Mouse (Mus musculus) midbrain, embryonic 11.5 days (tissue): ENCODE data around the gene Col4a4. TPM values are rescaled to one million over a fixed set of nuclear protein-coding genes. Genes with fewer than 3 reads are reported as not detected.

Source experiments
- ATAC-seq: fragments of 200-750 bp; cut with Nextera tagmentation; 2 replicates; pipeline ENCODE4 v1.8.0; 2017; ENCODE audit warnings: moderate TSS enrichment, moderate library complexity; ENCODE audit not compliant: low FRiP score
- DNase-seq: peaks from one replicate; pipeline ENCODE4 v3.0.0; 2015; ENCODE audit warnings: low spot score; ENCODE audit errors: missing footprints
- H3K27ac ChIP-seq: fragments of 300-500 bp; sonication (generic); 2 replicates; pipeline ENCODE4 v1.5.1; 2014; ENCODE audit warnings: low read depth, low read length
- H3K27me3 ChIP-seq: fragments of 300-500 bp; sonication (generic); 2 replicates; pipeline ENCODE4 v1.6.1; 2014; ENCODE audit warnings: mild to moderate bottlenecking, low read length, moderate library complexity, mixed read lengths; ENCODE audit not compliant: control insufficient read depth, insufficient read depth
- H3K36me3 ChIP-seq: fragments of 300-500 bp; sonication (generic); 2 replicates; pipeline ENCODE4 v1.6.1; 2014; ENCODE audit warnings: mild to moderate bottlenecking, low read length, moderate library complexity, mixed read lengths; ENCODE audit not compliant: control insufficient read depth, insufficient read depth
- H3K4me1 ChIP-seq: fragments of 300-500 bp; sonication (generic); 2 replicates; pipeline ENCODE4 v1.6.1; 2014; ENCODE audit warnings: low read length; ENCODE audit not compliant: control insufficient read depth, insufficient read depth
- H3K4me2 ChIP-seq: fragments of 300-500 bp; sonication (generic); 2 replicates; pipeline ENCODE4 v1.6.1; 2014; ENCODE audit warnings: mild to moderate bottlenecking, moderate library complexity
- H3K4me3 ChIP-seq: fragments of 300-500 bp; sonication (generic); 2 replicates; pipeline ENCODE4 v1.5.1; 2014; ENCODE audit warnings: low read depth, low read length
- H3K9ac ChIP-seq: fragments of 300-500 bp; sonication (generic); 2 replicates; pipeline ENCODE4 v1.6.1; 2014; ENCODE audit warnings: low read length
- H3K9me3 ChIP-seq: fragments of 300-500 bp; sonication (generic); 2 replicates; pipeline ENCODE4 v1.6.1; 2016; ENCODE audit warnings: low read length; ENCODE audit not compliant: control insufficient read depth
- WGBS: fragments of 180-500 bp; shearing (Covaris S2); extraction: QIAGEN DNeasy Blood & Tissue Kit; methylation state at CpG from one replicate; pipeline ENCODE4 v1.1.7; 2014; 5-methylcytosine and 5-hydroxymethylcytosine counted together
- polyA plus RNA-seq: library from polyadenylated mRNA; unstranded; fragments of >200 nt; fragmentation: Nextera tagmentation; extraction: Ambion mirVana; gene quantifications from 2 replicates; pipeline ENCODE4 v1.2.1, GENCODE M21; 2014

The Col4a4 gene
- polyA plus RNA-seq, 1 experiment from 2014 or later, result 0.04 TPM

DNA sequence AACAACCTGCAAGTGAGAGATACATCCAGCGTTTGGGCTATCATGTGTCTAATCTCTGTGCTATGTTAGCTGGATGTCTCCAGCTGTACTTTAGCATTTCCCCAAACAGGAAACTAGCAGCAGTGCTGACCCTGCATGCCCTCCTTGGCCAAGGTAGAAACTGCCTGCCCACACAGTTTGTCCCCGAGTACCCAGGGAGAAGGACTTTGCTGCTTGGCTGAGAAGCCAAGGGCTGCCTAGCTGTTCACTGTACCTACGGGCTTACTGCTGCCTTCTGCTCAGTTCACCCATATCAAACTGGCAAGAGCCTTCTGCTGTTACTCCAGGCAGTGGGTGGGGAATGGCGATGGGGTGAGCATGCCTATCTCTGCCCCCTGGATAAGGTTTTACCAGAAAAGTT lies 3.6 kb upstream of the Col4a4 start:
- H3K4me2 ChIP-seq, result no peak overlapping the region
- H3K4me1 ChIP-seq, result peaks cover 6% of the 10 kb centered on the region; the same call in 1 of the 2 replicates
- DNase-seq (no peak), ATAC-seq (no peak)
- H3K4me3 ChIP-seq, result no peak overlapping the region
- no peaks in the 10 kb centered on the region for H3K9me3 ChIP-seq
- WGBS, result 81% methylated on average over 4 of the region's 4 CpGs
- no peak overlapping the region for H3K9ac ChIP-seq
- no peak overlapping the region for H3K27ac ChIP-seq
- peaks cover 5% of the 10 kb centered on the region for H3K27me3 ChIP-seq
- no peaks in the 10 kb centered on the region for H3K36me3 ChIP-seq

DNA sequence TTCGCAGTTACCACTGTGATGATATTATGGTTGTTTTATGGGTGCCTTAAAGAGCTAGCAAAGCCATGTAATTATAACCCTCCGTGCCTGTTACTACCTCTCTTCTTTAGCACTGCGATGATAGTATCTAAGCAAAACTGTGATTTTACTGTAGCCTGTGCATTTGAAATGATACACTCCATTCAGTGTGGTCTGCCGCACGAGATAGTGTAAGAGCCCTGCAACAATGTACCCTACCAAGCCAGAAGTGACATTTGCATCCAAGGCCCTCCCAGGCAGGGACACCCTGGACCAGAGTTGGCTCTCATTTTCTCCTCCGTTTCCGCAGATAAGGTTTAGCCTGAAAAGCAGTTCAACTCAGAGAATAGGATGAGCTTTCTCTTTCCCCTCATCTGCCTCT lies 668 bp downstream of the Col4a4 start:
- no peak for ATAC-seq
- no peak overlapping the region for H3K4me2 ChIP-seq
- H3K4me1 ChIP-seq, result peaks cover 6% of the 10 kb centered on the region; the same call in 1 of the 2 replicates
- no peak for DNase-seq
- no peaks in the 10 kb centered on the region for H3K9me3 ChIP-seq
- peaks cover 5% of the 10 kb centered on the region for H3K27me3 ChIP-seq
- no peaks in the 10 kb centered on the region for H3K36me3 ChIP-seq
- H3K27ac ChIP-seq, result no peak overlapping the region
- WGBS, result 76% methylated on average over 7 of the region's 7 CpGs
- no peak overlapping the region for H3K9ac ChIP-seq
- H3K4me3 ChIP-seq, result no peak overlapping the region; the same call in 1 of the 2 replicates

DNA sequence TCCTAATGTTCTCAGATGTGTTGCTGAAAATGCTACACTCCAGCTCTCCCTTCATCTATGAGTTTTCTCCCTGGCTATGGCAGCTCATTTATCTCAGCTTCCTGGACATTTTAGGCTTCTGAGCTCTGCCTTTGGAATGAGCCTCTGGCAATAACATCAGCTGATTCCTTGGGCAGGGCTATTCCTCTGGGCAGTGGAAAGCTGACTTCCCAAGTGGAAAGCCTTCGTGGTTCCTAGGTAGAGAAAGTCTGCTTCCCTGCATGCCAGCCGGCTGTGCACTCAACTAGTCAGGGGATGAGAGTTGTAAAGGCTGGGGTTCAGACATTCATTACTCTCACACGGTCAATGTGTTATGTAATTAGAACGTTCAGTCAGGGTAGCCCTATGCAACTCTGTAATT lies 8.3 kb downstream of the Col4a4 start:
- Histone ChIP-seq H3K9me3 (no peaks in the 10 kb centered on the region), H3K9ac (no peak overlapping the region), H3K36me3 (no peaks in the 10 kb centered on the region), H3K4me2 (no peak overlapping the region), H3K4me1 (no peaks in the 10 kb centered on the region), H3K4me3 (no peak overlapping the region), H3K27ac (no peak overlapping the region), H3K27me3 (no peaks in the 10 kb centered on the region)
- ATAC-seq (no peak), DNase-seq (no peak)
- WGBS, result 89% methylated on average over 4 of the region's 4 CpGs

DNA sequence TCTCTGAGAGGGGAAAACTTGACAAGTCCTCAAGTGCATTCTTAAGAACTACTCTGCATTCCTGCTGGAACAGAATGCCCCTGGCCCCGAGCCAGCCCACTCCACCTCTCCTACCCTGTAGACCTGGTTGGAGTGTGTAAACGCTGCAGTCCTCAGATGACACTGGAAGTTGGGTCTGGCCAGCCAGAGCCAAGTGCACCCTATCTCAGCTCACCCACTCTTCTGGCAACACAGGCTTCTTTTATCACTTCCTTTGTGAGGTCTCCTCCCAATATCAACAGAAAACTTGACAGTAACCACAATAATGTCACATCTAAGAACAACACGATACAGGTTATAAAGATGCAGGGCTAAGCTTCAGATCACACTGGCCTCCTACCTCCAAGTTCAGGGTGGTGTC lies 8.7 kb downstream of the Col4a4 start:
- WGBS, result 84% methylated on average over 3 of the region's 3 CpGs
- ATAC-seq, result no peak

DNA sequence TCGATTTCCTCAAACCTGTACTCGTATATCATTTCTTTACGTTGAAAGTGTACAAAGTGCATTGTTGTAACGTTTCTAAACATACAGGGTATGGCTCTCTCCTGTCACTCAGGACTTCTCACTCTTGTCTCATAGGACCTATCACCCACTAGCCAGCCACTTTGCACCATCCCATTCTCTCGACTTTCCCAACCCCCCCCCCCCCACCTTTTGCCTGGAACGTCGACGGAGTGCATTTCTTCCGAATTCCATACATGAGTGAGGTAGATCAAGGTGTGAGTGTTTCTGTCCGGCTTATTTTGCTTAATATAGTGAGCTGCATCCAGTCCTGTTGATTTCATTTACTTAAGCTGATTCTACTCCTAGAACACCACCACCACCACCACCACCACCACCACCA lies 9.3 kb downstream of the Col4a4 start:
- no peak overlapping the region for H3K4me3 ChIP-seq
- DNase-seq, result no peak
- no peak for ATAC-seq
- H3K9me3 ChIP-seq, result no peaks in the 10 kb centered on the region
- H3K36me3 ChIP-seq, result no peaks in the 10 kb centered on the region
- H3K27me3 ChIP-seq, result no peaks in the 10 kb centered on the region
- H3K4me2 ChIP-seq, result no peak overlapping the region
- 93% methylated on average over 10 of the region's 10 CpGs for WGBS
- H3K4me1 ChIP-seq, result no peaks in the 10 kb centered on the region
- no peak overlapping the region for H3K27ac ChIP-seq
- no peak overlapping the region for H3K9ac ChIP-seq

More for the DNA sequence above, 8.7 kb downstream of the Col4a4 start:
- no peak for DNase-seq
- H3K9me3 ChIP-seq, result no peaks in the 10 kb centered on the region
- H3K36me3 ChIP-seq, result no peaks in the 10 kb centered on the region
- no peak overlapping the region for H3K4me2 ChIP-seq
- H3K9ac ChIP-seq, result no peak overlapping the region
- H3K27ac ChIP-seq, result no peak overlapping the region
- no peak overlapping the region for H3K4me3 ChIP-seq
- H3K27me3 ChIP-seq, result no peaks in the 10 kb centered on the region
- H3K4me1 ChIP-seq, result no peaks in the 10 kb centered on the region

DNA sequence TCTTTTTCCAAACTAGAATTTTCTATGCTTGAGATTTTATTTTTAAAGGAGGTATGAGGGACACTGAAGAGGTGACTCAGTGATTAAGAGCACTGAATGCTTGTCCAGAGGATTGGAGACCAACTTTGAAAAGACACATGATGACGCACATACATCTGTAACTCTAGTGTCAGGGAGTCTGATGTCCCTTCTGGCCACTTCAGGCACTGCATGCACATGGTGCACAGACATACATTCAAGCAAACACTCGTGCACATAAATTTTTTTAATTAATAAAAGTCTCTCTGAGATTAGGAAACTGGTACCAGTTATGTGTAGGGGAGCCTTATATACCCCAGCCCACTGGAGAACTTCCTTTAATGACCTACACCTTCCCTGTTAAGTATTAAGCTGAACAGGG lies 10.5 kb downstream of the Col4a4 start:
- ATAC-seq (no peak), DNase-seq (no peak)
- H3K27me3 ChIP-seq, result no peaks in the 10 kb centered on the region
- H3K4me3 ChIP-seq, result no peak overlapping the region
- H3K9me3 ChIP-seq, result no peaks in the 10 kb centered on the region
- H3K9ac ChIP-seq, result no peak overlapping the region
- H3K4me1 ChIP-seq, result no peaks in the 10 kb centered on the region
- H3K36me3 ChIP-seq, result no peaks in the 10 kb centered on the region
- no peak overlapping the region for H3K27ac ChIP-seq
- 76% methylated on average over 2 of the region's 2 CpGs for WGBS
- H3K4me2 ChIP-seq, result no peak overlapping the region

DNA sequence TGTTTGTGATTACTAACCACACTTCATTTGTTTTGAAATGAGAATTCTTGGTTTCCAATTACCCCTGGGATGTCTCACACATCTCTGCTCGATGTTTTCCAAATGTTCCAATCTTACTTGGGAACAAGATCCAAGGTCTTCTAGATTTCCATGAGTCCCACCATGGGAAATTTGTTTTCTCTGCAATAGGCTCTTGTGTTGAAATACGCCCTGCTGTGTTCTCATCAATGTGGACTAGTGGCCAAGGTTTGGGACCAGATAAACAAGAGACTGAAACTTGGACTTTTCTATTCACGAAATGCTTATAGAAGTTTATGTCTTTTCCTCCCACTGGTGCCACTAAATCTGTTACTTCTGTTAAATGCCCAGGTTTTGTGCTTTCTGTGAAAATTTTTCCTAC lies 11.0 kb downstream of the Col4a4 start:
- H3K9me3 ChIP-seq, result no peaks in the 10 kb centered on the region
- no peaks in the 10 kb centered on the region for H3K4me1 ChIP-seq
- H3K4me2 ChIP-seq, result no peak overlapping the region
- no peak overlapping the region for H3K27ac ChIP-seq
- no peak overlapping the region for H3K4me3 ChIP-seq
- DNase-seq (no peak), ATAC-seq (no peak)
- no peak overlapping the region for H3K9ac ChIP-seq
- no peaks in the 10 kb centered on the region for H3K36me3 ChIP-seq
- H3K27me3 ChIP-seq, result no peaks in the 10 kb centered on the region
- WGBS, result 91% methylated on average over 3 of the region's 3 CpGs

DNA sequence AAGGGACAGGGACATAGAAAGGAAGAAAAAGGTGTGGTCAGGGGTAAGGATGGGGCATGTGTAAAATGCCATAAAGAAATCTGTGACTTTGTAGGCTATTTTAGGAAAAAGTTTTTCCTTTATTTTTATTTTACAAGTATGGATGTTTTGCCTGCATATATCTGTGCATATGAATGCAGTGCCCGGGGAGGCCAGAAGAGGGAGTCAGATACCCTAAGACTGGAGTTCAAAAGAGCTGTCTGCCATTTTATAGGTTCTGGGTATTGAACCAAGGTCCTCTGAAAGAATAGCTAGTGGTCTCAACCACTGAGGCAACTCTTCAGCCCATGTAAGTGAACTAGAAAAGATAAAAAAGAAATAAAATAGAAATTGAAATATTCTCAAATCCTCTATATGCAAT lies 14.9 kb downstream of the Col4a4 start:
- Histone ChIP-seq H3K9me3 (no peaks in the 10 kb centered on the region), H3K4me2 (no peak overlapping the region), H3K4me1 (no peaks in the 10 kb centered on the region), H3K9ac (no peak overlapping the region), H3K36me3 (no peaks in the 10 kb centered on the region), H3K27me3 (no peaks in the 10 kb centered on the region), H3K4me3 (no peak overlapping the region), H3K27ac (no peak overlapping the region)
- ATAC-seq (no peak), DNase-seq (no peak)
- WGBS, result 70% methylated on average over 1 of the region's 1 CpGs

DNA sequence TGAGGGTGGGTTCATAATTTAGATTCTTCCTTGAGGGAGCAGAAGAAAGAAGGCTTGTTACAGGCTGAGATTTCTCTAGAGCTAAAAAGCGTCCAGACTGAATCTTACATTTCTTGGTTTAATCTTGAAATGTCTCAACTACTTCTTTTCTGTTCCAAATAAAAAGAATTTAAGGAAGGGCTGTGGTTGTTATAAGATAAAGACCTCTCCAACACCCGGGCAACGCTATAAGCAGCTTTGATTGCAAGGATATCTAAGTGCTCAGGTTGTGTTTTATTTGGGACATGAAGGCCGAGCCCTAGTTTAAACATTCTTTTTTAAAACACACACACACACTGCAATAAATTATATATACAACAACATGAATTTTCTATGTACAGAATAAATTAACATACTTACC lies 17.2 kb downstream of the Col4a4 start:
- no peaks in the 10 kb centered on the region for H3K27me3 ChIP-seq
- ATAC-seq, result no peak
- DNase-seq, result no peak
- no peaks in the 10 kb centered on the region for H3K4me1 ChIP-seq
- H3K27ac ChIP-seq, result no peak overlapping the region
- H3K36me3 ChIP-seq, result no peaks in the 10 kb centered on the region
- H3K9ac ChIP-seq, result no peak overlapping the region
- 85% methylated on average over 4 of the region's 4 CpGs for WGBS
- no peak overlapping the region for H3K4me3 ChIP-seq
- no peaks in the 10 kb centered on the region for H3K9me3 ChIP-seq
- H3K4me2 ChIP-seq, result no peak overlapping the region

DNA sequence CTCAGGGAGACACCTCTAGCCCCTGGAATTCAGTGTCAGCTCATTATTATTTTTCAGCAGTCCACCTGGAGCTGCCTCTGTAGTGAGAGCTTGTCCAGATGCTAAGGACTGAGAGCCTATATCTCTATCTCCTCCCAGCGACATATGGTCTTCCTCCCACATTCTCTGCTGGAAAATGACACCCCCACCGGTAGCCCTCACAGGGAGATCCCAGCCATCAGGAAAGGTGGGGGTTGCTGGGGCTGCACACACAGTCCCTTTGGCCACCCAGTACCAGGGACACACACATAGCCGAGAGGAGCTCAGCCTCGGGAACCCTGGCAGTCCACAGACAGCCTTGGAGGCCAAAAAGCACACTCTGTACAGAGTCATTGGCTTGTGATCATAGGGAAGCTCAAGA lies 26.4 kb downstream of the Col4a4 start:
- Histone ChIP-seq H3K27ac (no peak overlapping the region), H3K4me3 (no peak overlapping the region), H3K27me3 (no peaks in the 10 kb centered on the region), H3K9me3 (no peaks in the 10 kb centered on the region), H3K9ac (no peak overlapping the region), H3K4me1 (no peaks in the 10 kb centered on the region), H3K36me3 (no peaks in the 10 kb centered on the region), H3K4me2 (no peak overlapping the region)
- no peak for ATAC-seq
- DNase-seq, result no peak
- WGBS, result 85% methylated on average over 4 of the region's 4 CpGs
